Mouse (Mus musculus): ENCODE data around the gene Vmp1.

Vmp1 gene

GRCm38 (mm10) chr11:86634396-86634795 lies 49.2 kb downstream of the Vmp1 start:
- no peak for DNase-seq (ENCODE audit: low spot score in 2 of 2)

- DNase-seq (ENCODE audit: low spot score in 2 of 2), result no peak
These were observed 53.7 kb downstream of the Vmp1 start for GRCm38 (mm10) chr11:86629941-86630340.

- DNase-seq (ENCODE audit: low spot score in 2 of 2), result no peak
These were observed 54.2 kb downstream of the Vmp1 start for GRCm38 (mm10) chr11:86629445-86629844.

- no peak for DNase-seq (ENCODE audit: low spot score in 2 of 2)
These were observed 55.2 kb downstream of the Vmp1 start for GRCm38 (mm10) chr11:86628448-86628847.

DNA sequence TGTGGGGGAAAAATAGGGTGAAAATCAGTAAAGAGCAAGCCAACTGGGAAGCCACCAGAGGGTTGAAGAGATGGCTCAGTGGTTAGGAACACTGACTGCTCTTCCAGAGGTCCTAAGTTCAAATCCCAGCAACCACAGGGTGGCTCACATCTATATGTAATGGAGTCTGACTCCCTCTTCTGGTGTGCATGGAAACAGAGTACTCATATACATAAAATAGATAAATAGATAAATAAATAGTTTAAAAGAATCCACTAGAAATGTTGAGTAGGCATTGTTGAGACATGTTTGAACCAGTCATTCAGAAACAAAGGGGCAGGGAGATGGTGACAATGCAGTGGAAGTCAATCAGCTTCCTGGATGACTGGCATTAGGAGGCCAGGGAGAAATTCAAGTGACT lies 56.0 kb downstream of the Vmp1 start:
- no peak for DNase-seq (ENCODE audit: low spot score in 2 of 2)

DNA sequence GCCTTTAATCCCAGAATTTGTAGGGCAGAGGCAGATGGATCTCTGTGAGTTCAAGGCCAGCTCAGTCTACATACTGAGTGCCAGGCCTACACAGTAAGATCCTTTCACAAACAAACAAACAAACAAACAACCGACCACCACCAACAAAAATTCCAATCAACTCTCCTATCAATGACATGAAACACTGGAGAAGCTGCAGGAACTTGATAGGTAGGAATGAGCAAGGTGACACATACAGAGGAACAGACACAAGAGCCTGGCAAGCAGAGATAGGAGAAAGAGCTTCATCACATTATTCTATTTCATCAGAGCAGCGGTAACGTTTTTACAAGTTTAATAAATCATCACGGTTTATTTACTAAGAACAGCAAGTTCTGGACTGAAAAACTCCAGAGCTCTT lies 56.9 kb downstream of the Vmp1 start:
- DNase-seq (ENCODE audit: low spot score in 2 of 2), result no peak

DNA sequence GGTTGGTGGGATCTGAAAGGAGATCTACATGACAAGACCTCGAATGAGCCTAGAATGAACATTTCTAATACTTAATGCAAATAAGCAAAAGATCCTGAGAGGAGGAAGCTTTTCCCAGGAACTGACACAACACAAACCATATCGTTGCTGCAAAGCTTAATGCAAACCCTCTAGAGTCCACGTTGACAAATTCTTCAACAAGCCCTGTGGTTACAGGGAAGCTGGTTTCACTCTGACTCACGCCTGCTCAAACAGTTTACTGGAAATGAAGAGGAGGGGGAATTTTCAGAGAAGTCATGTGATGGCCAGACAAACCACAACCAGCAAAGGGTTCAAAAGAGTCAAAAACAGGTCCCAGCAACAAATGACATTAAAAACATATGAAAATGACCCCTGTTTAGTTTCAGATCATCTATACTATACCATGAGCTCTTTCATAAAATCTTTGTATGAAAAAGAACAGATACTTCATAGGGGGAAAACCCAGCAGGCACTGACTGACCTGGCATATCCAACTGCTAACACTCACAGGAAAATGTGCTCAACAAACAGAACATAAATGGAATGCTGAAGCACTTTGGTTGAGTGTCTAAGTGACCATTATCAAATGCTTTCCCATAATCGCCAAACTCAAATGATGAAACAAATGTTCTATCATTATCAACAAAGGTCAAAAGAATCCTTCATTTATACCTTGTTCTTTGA lies 59.2 kb downstream of the Vmp1 start:
- no peak for DNase-seq (ENCODE audit: low spot score in 2 of 2)

DNA sequence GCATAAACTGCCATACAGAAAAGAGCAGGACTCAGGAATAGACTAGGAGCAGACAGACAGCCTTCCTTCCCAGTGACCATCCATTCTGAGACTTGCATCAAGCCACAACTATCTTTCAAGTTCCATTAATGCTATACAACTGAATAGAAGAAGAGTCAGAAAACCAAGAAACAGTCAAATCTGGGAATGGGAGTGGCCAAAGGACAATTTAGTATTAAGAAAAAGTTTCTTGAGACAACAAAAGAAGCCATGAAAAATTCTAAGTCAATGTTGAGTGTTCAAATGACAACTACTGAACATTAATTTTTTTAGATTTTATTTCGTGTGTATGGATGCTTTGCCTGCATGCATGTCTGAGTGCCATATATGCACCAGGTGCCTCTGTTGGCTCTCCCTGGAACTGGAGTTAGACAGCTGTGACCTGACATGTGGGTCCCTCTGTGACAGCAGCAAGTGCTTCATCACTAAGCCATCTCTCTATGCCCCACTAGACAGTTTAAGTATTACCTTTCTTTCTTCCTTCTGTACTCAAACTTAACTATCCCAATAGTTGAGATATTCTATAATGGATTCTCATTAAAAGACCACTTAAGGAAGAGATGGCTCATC lies 60.1 kb downstream of the Vmp1 start:
- DNase-seq (ENCODE audit: low spot score in 2 of 2), result no peak

- no peak for DNase-seq (ENCODE audit: low spot score in 2 of 2)
These were observed 61.3 kb downstream of the Vmp1 start for GRCm38 (mm10) chr11:86622191-86622912.

- DNase-seq (ENCODE audit: low spot score in 2 of 2), result peak in 1 of 2 experiments; percentile 11
These were observed 62.5 kb downstream of the Vmp1 start for GRCm38 (mm10) chr11:86621139-86621538.

DNA sequence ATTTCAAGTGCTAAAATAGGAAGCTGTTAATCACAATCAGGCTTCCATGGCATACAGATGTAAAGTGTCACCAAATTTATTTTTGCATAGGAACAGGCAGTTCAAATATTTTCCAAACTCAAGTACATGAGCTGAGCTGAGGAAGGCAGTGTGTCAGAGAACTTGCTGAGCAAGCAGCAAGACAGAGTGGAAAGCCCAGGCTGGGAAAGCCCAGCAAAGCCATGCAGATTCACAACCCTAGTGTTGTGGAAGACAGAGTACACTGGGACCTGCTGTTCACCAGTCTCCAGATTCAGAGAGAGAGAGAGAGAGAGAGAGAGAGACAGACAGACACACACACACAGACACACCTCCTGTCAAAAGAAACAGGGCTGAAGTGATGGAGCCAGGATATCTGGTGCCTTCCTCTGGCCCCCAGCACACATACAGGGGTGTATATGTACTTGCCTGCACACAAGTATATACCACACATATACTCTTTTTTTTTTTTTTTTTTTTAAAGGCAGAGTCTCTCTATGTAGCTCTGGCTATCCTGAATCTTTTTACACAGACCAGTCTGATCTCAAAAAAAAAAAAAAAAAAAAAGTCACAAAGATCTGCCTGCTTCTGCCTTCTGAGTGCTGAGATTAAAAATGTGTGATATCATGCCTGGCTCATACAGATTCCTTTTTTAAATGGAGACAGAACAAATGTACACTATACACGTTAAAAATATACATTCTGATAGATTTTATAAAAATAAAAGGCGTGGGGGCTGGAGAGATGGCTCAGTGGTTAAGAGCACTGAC lies 64.9 kb downstream of the Vmp1 start:
- no peak for DNase-seq (ENCODE audit: low spot score in 2 of 2)

GRCm38 (mm10) chr11:86614607-86615006 lies 69.0 kb downstream of the Vmp1 start:
- no peak for DNase-seq (ENCODE audit: low spot score in 2 of 2)

- peak; percentile 12 to 38 for DNase-seq (ENCODE audit: low spot score in 2 of 2)
These were observed 69.5 kb downstream of the Vmp1 start for GRCm38 (mm10) chr11:86614056-86614530.

- DNase-seq (ENCODE audit: low spot score in 2 of 2), result no peak
These were observed 71.6 kb downstream of the Vmp1 start for GRCm38 (mm10) chr11:86611991-86612390.

GRCm38 (mm10) chr11:86610239-86610638 lies 73.4 kb downstream of the Vmp1 start:
- DNase-seq (ENCODE audit: low spot score in 2 of 2), result no peak

GRCm38 (mm10) chr11:86607808-86608350 lies 75.8 kb downstream of the Vmp1 start:
- no peak for DNase-seq (ENCODE audit: low spot score in 2 of 2)

- DNase-seq (ENCODE audit: low spot score in 2 of 2), result no peak
These were observed 76.9 kb downstream of the Vmp1 start for GRCm38 (mm10) chr11:86606621-86607339.

DNA sequence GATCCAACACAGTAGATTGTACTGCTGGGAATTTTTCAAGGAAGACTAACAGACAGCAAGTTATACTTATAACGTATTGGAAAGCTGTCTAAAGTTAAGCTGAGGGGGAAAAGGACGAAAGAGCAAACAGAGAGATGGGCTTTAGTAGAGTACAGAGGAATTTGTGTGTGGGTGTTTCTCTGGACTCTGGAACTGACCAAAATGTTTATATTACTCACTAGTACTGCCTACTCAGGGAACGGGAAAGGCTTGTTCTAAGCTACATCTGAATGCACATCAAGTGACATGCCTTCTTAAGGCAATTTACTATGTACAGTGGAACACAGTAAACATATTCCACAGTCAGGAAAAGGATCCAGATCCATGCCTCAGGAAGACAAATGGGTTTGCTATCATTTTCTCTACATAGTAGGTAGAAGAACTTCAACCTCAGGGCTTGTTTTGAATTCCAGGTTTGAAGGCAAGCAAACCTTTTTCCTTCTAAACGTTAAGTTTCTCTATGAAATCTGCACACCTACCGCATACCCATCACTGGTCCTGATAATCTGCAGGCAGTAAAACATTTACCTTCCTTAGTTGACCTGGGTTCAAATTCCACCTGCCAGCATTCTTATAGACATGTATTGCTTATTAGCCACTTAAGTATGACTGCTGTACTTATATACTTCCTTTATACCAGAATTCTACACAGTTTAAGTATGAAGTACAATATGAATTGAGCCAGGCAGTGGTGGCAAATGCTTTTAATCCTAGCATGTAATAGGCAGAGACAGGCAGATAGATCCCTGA lies 78.7 kb downstream of the Vmp1 start:
- DNase-seq (ENCODE audit: low spot score in 2 of 2), result no peak

DNA sequence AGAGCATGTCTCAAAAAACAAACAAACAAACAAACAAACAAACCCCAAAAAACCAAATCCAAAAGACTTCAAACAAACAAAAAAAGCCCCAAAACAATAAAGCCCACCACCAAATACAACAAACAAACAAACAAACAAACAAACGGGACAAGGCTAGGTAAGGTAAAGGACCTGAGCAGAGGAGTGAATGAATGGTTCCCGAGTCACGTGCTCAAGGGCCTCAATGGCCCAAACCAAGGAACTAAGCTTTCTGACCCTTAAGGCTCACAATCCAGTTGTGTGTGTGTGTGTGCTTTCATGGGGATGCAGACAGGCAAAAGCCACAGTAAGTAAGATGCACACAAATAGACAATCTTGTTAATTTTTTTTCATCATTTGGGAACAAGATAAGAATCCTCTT lies 79.3 kb downstream of the Vmp1 start:
- DNase-seq (ENCODE audit: low spot score in 2 of 2), result no peak

GRCm38 (mm10) chr11:86603719-86604118 lies 79.9 kb downstream of the Vmp1 start:
- no peak for DNase-seq (ENCODE audit: low spot score in 2 of 2)
